Mouse (Mus musculus) embryo, embryonic 10.5 days (tissue): ENCODE results near the gene Txlng.

Experiments used
- DNase-seq: peaks from one replicate; pipeline ENCODE4 v3.0.0-alpha.2; 2015; ENCODE audit warnings: low spot score

The Txlng gene

GRCm38 (mm10) chrX:162760115-162760942 is 68.9 kb downstream of the Txlng start, which contains the start of gene Rbbp7:
Rbbp7 (plus strand) TSS chrX:162760402.
- peak; percentile 92 for DNase-seq

DNA sequence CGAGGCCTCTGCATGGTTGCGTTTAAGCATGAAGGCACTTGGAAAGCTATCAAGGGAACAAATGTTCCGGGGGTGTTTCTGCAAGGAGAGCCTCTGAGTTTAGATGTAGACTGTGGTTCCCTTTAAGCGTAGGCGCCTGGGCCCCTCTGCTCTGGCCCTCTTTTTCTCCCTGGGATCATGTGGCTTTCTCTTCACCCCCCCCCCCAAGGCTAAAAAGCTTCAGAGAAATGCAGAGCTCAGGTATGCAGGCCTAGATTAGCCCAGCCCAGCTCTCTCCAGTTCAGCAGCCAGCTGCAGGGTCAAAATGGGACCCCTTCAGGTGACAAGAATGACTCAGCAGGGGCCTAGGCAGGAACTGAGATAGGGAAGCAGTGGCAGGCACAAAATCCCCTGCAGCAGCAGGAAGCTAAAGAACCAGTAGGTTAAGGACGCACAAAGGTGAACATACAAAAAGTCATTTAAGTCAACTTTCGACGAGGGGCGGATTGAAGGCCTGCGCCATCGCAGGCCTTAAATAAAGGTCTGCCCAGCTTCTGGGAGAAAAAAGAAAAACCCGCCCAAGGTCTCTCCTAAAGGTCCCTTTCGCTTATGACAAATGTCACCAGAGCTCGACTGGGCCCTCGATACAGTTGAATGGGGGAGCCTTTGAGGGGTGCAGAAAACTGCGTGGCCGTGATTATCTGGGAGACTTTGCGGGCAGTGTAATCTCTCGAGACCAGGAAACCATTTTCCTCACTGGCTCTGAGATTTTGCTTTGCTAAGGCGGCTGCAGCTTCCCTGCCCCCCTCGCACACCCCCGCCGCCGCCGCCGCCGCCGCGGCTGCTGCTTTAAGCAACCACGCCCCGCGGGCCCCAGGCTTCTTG is 69.8 kb downstream of the Txlng start:
- peak; percentile 47 for DNase-seq

DNA sequence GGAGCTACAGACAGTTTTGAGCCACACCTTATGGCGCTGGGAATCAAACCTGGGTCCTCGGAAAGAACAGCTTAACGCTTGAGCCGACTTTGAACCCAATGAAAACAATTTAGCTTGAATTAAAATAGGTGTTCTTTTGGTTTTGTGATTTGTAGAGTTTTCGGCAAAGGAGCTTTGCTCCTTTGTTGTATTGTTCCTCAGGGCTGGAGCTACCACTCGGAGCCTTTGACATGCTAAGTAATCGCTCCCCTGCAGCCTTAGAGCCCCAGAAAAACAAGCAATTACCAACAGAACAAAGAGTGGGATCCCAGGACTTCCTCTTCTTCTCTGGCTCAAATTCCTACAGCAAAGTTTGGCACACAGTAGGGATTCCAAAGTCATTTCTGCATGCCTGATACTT is 73.2 kb downstream of the Txlng start:
- DNase-seq, result no peak

GRCm38 (mm10) chrX:162754314-162754713 is 74.9 kb downstream of the Txlng start:
- no peak for DNase-seq

GRCm38 (mm10) chrX:162752418-162752817 is 76.8 kb downstream of the Txlng start:
- no peak for DNase-seq

- DNase-seq, result peak; percentile 22
Measured at GRCm38 (mm10) chrX:162748696-162749420, 80.4 kb downstream of the Txlng start.

DNA sequence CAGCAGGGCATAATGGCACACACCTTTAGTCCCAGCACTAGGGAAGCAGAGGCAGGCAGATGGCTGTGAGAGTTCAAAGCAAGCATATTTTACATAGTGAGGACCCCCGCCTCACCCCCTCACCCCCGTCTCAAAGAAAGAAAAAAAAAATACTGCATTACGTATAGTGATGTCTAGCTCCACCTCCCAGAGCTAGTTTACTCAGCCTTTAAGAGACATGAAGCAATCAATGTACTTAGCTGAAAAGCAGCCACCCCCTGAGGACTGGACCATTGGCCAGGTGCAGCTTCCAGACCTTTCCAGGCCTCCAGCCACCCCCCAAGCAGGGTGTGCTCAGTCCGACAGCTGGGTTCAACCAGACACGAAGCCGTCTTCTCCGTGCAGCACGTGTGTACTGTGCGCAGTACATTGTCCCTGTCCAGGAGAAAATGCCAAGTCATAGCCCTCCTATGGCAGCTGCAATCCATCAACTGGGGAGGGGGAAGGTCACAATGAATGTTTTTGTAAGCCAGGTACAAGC is 93.1 kb downstream of the Txlng start:
- peak; percentile 49 for DNase-seq

GRCm38 (mm10) chrX:162734997-162735929 is 94.0 kb downstream of the Txlng start:
- DNase-seq, result peak; percentile 75

GRCm38 (mm10) chrX:162730031-162730430 is 99.2 kb downstream of the Txlng start:
- DNase-seq, result no peak
